Mouse (Mus musculus) liver, postnatal 0 days (tissue): ENCODE data around the gene Nrxn2.

Experiments
- CTCF ChIP-seq: sonication (generic); IDR thresholded peaks from 2 replicates; pipeline ENCODE4 v1.5.1; 2016; ENCODE audit warnings: antibody characterized with exemption, low read depth
- EP300 ChIP-seq: IDR thresholded peaks from 2 replicates; pipeline ENCODE4 v1.6.1; 2016; ENCODE audit warnings: antibody characterized with exemption, low read depth, mild to moderate bottlenecking

DNA sequence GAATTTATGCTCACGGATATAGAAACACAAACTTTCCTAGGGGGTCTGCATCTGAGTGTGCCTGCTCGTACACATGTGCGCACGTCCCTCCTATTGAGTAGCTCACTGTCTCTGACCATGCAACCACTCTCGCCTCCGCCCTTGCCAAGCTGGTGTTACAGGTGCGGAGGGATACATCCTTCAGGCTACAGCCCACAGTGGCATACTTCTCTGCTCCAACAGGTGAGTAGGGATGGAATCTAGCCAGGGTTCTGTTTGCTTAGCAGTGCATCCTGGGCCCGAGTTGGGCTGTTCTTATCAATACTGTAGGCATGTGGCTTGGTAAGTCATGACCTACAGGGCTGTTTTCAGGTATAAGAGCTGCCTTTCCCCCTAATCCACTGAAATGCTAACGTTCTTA, 107.5 kb downstream of the Nrxn2 start:
- TF ChIP-seq CTCF (no peak), EP300 (no peak)
